Mouse (Mus musculus) frontal cortex, postnatal 25 days (tissue): Measurements from ENCODE around the gene Glp2r.

ENCODE experiments used
- DNase-seq, 2 experiments: peaks; one replicate each; pipeline ENCODE4 v3.0.0; 2022; ENCODE audit warnings: low spot score in 2 of 2

Glp2r gene

DNA sequence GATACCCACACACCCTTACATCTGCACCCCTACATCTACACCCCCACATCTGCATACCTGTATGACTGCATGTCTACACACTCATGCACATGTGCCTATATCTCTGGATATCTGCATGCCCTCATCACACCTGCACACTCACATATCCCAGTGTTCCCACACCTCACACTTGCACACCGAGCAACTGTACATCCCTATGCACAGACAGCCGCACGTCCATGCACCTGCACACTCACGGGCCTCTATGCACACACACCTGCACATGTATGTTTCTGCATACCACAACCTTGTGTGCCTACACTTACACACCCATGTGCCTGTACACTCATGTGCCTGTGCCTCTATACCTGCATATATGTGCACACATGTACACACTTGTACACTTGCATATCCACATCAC lies 107.5 kb downstream of the Glp2r start:
- DNase-seq: no peak

DNA sequence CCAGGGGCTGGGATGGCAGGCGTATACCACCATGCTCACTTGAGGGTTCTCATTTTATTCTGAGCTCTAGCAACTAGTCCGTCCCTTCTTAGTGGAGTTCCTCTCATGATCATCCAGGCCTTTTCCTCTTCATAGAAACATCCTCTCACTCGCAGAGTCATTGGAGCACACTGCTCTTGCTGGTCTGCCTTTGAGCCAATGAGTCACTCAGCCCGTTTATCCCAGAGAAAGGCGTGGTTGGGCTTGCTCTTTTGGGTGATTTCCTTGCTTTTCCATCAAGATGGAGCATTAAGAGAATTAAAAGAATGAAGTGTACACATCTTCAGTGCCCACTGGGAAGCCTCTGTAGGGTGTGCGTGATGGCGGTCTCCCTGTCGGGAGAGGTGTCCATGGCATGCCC lies 109.5 kb downstream of the Glp2r start:
- DNase-seq: no peak

DNA sequence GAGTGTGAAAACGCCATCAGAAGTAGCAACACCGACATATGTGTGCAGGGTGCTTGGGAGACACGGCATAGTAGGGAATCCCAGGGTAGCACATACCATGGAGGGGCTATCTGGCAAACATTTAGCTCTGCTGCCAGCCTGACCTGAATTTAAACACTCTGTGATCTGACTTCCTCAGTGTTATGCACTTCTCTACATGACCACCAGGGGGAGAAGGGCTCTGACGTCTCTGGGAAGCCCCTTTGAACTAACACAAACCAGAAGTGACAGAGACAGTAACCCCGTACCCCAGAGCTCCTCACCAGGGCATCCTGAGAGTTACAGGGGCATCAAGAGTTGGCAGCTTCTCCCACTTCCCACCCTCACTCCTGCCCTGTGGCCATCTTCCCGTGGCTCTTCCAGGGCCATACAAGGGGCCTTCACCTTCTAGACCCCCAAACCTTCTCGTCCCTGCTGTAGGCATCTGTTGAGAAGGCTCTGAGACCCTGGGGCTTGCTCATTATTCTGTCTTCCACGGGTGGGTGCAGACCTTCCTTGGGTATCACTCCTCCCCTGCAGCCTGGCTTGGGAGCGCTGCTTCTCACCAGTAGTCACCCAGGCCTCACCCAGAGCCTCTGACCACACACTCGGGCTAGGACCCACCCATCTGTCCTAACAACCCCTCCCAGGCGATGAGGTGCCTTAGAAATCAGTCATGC lies 113.1 kb downstream of the Glp2r start:
- no peak for DNase-seq

DNA sequence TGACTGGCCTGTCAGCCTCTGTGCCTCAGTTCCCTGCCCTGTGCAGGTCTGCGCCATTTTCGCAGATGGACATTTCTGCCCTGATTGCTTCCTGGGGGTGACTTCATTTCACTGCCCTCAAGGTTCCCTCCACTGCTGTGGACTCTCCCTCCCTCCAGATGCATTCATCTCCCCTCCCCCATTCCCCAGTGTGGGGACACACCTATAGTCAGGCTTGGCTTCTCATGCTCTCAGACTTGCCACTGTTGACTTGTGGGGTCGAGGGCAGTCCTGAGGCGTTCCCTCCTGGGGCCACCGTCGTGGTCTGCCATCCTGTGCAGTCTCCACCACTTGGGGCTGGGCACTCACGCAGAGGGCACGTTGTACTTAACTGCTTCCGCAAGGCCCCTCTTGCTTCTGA lies 114.1 kb downstream of the Glp2r start:
- no peak for DNase-seq

DNA sequence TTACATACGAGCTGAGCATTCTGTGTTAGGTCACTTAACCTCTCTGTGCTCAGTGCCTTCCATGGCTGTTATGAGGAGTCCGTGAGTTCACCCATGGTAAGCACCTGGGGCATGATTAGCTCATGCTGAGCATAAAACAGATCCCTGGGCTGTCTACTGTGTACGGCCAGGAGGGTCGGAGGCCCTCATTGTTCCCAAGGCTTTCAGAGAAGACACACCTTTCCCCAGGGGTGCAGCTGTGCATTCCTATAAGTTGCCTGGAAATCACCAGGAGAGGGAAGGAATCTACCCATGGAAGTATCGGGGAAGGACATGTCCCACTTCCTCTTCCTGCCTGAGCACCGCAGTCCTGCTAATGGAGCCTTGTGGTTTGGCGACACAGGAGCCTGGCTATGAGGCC lies 114.6 kb downstream of the Glp2r start:
- no peak for DNase-seq

DNA sequence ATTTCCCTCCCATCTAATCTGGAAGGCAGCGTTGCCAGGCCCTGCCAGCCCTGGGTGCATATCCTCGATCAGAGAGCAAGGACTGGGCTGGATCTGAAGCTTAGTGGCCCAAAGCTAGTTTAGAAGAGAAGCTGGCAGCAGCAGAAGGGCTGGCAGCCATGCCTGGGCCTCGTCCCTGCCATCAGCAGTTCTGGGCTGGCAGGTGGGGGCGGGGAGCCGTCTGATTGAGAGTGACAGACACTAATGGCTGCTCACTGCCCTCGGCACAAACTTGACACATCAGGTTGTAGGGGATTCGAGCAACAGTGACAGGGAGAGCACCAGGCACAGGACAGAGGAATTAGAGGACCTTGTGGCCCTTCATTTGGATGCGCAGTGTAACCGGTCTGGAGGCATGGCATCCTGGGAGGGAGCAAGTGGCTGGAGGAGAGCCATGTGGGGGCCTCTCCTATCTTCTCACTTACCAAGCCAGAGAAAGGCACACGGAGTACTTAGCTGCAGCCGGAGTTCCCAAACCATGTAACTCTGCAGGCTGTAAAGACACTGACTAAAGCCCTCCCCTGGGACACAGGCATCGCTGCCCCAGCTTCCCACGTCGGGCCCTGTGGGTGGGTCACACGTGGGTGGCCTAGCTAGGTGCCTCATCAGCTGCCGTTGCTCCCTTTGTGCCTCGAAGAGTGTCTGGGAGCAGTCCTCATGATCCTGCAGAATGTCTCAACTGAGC lies 115.6 kb downstream of the Glp2r start:
- no peak for DNase-seq

DNA sequence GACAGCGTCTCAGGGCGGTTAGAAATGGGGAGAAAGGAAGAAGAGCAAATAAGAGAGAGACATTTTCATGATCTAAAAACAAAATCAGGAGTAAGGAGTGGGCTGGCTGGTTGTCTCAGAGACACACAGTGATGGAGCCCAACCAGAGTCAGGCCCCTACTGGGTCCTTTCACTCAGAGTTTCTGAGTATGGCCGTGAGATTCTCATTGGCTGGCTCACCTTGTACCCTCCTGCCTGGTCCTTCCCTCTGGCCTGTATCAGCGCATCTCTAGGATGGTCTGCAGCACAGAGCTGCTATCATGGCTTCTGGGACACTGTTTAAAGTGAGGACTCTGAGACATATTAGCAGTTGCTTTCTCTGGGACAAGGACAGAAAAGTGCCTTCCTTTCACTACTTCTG lies 116.4 kb downstream of the Glp2r start:
- DNase-seq: no peak

DNA sequence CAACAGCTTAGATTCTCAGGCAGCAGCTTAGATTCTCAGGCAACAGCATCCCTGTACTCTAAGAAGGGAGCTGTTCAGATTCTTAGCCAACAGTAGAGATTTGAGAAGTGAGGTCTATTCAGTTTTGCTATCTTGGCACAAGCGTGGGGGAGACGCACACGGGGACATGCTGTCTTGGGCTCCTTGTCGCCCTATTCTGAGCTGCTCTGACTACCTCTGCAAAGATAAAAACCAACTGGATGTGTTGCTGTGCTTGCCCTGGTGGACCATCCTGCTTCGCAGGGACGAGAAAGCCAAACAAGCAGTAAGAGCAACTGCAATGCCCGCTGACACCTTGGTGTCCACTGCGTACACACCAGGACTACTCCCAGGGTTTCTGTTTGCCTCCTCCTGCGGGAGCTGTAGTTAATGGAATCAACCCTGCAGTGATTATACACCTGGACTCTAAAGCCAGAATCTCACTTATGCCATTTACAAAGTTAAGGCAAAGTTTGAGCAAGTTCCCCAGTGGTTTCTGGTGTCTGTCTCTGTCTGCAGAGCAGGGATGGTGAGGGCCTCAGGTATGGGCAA lies 117.3 kb downstream of the Glp2r start:
- DNase-seq: no peak

DNA sequence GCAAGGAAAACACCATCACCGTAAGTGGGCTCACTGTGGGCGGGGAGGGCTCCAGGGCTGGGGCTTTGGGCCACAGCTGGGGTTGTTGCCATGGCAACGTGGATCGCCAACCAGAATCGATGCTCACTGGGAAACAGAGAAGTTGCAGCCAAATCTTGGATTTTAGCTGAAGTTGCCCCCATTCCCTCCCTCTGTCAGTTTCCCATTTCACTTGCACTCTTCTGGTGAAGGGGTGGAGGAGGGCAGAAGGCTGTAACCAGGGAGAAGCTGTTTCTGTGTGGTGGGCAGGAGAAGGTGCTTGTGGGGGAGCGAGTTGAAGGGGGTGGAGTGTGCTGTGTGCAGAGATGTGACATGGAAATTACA lies 118.1 kb downstream of the Glp2r start:
- DNase-seq: no peak

DNA sequence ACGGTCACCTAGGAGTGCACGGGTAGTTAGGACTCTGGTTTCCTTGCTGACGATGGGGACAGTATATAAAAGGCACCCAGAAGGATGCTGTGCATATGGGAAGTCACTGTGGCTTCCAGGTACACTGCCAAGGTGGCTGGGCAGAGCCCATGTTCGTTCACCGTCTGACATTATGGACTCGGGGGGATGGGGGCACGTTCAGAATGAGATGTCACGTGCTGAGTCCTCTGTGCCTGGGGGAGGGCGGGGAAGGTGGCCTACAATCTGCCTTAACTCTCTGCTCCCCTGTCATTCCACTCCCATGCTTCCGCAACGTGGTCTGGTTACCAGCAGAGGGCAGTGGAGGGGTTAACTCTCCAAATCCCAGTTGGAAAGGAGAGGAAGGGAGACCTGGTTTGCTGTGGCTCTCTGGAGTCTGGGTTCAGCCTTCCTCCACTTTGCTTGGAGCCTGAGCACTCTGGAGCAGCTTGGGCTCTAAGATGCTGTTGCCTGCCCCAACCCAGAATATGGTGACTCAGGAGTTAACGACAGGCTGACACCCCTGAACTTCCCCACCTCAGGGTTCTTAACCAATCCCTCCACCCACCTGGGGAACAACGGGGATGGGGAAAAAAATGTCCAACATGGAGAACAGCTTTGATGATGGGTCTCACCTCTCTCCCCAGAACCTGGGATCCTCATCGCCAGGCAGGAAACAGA lies 118.6 kb downstream of the Glp2r start:
- peak in 1 of 2 experiments; percentile 36 for DNase-seq

DNA sequence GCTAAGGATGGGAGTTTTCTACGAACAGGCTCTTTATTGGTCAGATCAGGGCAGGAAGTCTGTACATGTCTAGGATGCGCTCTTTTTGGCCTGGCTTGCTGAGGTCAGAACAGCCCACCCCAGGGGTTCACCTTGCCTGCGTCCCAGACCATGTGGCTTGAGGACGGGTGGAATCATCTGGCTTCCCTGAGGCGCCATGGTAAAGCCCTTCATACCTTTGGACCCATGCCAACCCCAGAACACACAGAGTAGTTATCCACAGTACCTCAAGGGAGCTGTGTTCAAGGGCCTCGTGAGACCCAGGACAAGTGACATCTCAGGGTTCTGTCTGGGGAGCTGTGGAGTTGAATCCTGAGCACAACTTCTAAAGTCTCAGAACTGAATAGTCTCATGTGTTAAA lies 119.2 kb downstream of the Glp2r start:
- no peak for DNase-seq

DNA sequence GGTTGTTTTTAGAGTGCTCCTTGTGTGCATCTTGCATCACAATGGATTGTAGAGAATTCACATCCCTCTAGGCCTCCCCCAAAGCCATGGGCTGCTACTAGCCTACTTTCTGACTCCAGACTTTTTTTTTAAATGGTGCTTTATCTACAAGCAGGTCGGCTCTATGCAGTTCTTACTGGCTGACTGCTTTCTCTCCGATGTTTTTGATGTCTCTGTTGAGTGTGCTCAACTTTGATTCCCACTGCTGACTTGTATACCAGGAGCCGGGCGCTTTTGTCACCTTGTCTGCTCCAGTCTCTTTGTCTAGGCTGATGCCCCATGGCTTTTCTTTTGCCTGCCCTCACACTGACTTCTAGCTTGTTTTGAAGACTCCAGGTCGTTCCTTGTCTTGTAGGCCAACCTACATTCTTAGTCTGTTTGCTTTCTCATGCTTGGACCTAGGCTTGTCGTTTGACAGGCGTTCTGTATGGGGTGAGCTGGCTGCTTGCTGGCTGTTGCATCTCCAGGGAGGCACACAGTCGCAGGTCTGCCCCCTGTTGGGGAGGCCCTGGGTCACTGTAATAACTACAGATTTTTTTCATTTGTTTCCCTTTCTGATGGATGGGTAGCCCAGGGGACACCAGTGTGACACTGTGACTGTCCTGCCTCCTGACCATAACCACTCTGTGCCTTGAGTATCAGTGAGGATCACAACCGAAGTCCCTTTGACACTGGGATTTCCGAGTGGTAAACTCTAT lies 120.8 kb downstream of the Glp2r start:
- DNase-seq: no peak

DNA sequence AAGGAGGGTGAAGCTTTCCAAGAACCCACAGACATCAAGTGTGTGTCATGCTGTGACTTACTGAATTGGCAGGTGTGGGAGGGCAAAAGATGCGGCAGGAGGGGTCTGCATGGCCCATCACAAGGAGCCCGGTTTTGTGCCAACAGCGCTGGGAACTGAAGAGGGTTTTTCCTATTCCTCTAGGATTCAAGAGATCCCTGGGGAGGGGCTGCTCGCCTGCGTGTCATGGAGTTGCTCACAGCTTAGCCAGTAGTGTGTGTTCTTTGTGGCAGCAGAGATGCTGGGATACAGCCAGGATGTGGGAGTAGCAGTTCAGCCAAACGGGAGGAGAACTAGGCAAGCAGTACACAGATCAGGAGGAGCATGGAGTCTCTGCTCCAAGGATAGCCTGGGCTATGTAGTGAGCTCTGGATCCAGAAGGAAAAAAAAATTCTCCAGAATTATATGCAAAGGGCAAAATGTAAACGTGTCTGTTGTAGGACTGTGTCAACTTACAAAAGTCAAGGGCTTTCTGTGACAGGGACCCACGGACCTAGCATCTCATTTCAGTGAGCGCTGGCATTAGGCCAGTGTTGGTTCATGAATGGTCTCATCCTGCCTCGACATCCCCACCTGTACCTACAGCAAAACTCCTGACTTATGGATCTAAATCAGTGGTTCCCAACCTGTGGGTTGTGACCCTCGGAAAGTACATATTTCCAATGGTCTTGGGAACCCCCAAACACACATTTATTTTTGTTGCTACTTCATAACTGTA lies 122.1 kb downstream of the Glp2r start:
- DNase-seq: peak in 1 of 2 experiments; percentile 39

DNA sequence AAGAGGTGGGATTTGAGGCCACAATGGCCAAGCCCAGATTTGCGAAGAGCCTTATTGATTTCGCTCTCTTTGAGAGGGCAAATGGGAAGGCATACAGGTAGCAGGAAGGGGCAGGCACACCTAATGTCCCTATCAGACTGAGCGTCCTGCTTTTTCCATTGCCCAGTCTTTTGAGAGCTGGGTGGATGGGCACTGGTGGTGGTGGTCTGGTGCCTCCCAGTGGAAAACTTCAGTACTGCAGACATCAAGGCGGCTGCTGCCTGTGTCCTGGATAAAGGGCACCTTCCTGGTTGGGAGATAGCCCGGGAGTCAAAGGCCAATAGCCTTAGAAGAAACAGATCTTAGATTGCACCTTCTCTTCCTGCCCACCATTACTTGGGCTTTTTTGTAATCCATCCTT lies 123.2 kb downstream of the Glp2r start:
- DNase-seq: peak; percentile 67 to 77

DNA sequence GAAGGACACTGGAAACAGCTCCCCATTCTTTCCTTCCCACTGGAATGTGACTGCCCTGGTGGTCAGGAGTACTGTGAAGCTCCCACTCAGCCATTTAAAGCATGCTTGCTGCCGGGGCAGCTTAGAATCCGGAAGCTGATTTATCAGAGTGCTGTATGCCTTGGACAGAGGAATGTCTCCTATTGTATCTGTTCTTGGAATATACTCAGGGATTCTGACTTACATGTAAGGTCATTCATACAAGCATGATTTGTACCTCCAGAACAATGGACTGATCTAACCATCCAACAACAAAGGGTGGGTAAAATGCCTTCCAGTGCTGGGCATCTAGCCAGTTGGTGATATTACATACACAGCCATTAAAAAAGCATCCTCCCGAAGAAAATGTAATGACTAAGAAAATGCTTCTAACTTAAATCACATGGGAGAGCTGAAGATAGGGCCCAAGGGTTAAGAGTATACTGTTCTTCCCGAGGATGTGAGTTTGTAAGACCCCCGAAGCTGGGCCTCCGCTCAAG lies 126.3 kb downstream of the Glp2r start:
- no peak for DNase-seq

DNA sequence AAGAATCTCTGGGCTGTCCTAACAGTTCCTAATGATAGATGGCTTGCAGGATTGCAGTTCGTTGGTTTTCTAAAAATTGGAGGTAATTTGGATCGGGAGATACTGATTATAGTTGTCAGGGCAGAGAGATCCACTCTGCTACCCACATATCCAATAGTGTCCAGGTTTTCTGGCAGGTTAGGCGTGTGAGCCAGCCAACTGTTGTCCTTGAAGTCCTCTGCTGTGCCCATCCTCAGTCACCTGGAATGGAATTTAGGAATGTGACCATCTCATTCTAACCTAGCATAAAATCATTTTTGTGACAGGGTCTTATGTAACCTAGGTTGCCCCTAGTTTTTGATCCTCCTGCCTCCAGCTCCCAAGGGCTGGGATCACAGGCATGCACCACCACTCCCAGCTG lies 127.5 kb downstream of the Glp2r start:
- DNase-seq: no peak

DNA sequence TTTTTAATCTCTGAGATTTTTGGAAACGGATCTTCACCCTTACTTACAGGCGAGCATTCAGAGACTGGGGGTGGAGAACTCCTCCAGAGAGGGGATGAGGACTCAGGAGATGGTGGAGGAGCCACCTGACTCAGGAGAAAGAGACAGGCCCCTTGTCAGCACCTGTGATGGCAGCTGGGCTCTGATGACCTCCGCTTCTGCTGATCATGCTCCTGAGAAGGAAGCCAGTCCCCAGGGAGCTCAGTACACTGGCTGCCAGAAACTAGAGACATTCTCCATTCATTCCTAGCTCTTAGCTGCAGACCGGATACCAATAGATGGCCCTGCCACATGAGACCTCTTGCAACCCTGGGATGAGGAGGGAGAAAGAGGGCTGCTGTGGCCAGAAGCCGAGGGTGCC lies 128.1 kb downstream of the Glp2r start:
- DNase-seq: no peak

DNA sequence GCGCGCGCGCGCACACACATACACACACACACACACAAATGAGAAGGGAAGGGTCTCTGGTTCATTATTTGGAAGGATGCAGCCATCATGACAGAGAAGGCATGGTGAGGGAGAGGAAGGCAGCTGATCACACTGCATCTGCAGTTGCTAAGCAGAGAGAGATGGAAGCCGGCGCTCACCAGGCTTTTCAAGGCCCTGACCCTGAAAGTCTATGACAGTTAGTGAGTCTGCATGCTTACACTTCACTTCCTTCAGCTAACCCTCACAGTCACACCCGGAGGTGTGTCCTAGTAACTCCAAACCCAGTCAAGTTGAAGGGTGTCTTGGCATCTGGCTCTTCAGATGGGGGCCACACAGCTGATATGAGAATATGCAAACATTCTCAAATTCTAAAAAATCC lies 128.5 kb downstream of the Glp2r start:
- no peak for DNase-seq

DNA sequence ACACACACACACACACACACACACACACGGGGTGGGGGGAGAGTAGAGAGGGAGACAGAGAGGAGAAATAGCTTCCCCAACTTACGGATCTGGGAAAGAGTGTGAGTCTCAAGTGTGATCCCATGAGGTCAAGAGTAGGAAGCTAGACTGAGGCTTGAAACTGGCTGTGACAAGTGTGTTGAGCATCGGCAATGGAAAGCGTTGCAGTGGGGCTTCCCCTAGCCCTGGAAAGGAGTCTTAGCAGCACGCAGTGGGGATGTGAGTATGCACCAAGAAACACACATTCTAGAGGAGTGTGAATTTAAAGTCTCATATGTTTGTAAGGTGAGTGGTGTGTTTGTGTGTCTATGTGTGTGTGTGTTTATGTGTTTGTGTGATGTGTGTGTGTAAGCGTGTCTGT lies 130.7 kb downstream of the Glp2r start:
- DNase-seq: no peak

DNA sequence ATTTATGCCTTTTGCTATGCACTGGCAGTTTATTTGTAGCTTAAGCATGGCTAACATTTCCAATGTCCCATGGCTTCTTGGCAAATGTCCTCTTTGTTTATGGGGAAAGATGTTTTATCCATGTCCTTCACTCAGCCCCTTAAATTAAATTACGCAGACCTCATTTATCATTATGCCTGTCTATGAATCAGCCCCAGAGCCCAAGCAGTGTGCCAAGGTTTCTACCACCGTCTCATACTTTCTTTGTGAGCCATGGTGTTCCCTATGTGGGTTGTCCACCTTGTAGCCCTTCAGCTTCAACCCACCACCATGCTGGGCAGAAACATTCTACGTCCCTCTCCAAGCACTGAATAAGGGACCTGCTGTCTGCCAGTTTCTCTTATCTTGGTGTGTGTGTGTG lies 132.6 kb downstream of the Glp2r start:
- no peak for DNase-seq
